Comparison of ENCODE assay signal across 8 mouse cellular contexts in genomic region chr4:141793282-141794151, GRCm38 (mm10). TPM values are rescaled to one million over a fixed set of nuclear protein-coding genes. Genes with fewer than 3 reads are reported as not detected.
DNase-seq lines count a peak whose midpoint lies in the region; ATAC-seq lines count a peak whose summit lies in the region.

TSS of gene Casp9 (plus strand) at chr4:141793612.

- DNase-seq in T-cell, adult 2 months (ENCODE audit: low spot score) = peak; percentile 94
- DNase-seq in cerebellum, postnatal 36 days = peak; percentile 96
- DNase-seq in gastrocnemius, adult 18-20 months (ENCODE audit: low spot score) = peak; percentile 99
- peak; percentile 94 to 95 for DNase-seq in left cerebral cortex, adult 18-20 months (ENCODE audit: low spot score in 2 of 2)
- peak; percentile 96 for DNase-seq in right cerebral cortex, adult 18-20 months
- peak; percentile 92 for DNase-seq in urinary bladder, postnatal 10 days (ENCODE audit: low spot score)

- H3K4me3 ChIP-seq in hindbrain, embryonic 16.5 days (ENCODE audit: low read length) = peak within 1 kb of the TSS; percentile 77
- peak within 1 kb of the TSS; percentile 78 for H3K4me3 ChIP-seq in macrophage (ENCODE audit: inconsistent target)

- peak within 1 kb of the TSS; percentile 96 for H3K27ac ChIP-seq in hindbrain, embryonic 16.5 days (ENCODE audit: low read depth, low read length)
- H3K27ac ChIP-seq in macrophage = peak within 1 kb of the TSS; percentile 90

- no peaks in the 10 kb centered on the region for H3K27me3 ChIP-seq in hindbrain, embryonic 16.5 days (replicated peaks; ENCODE audit: control insufficient read depth, insufficient read depth, low read length)

- H3K4me2 ChIP-seq in hindbrain, embryonic 16.5 days (ENCODE audit: low read length) = peak within 1 kb of the TSS; percentile 67

- ATAC-seq in hindbrain, embryonic 16.5 days = peak; percentile 70

- peaks cover 11% of the 10 kb centered on the region for H3K4me1 ChIP-seq in hindbrain, embryonic 16.5 days (ENCODE audit: control insufficient read depth, insufficient read depth, low read depth, low read length)

- H3K36me3 ChIP-seq in hindbrain, embryonic 16.5 days (ENCODE audit: control insufficient read depth, insufficient read depth, low read length) = peaks cover 6% of the 10 kb centered on the region; the same call in 1 of the 2 replicates
- H3K36me3 ChIP-seq in macrophage (ENCODE audit: inconsistent target) = peaks cover 20% of the 10 kb centered on the region

- under 1% methylated on average over 67 of the region's 80 CpGs for whole genome bisulfite sequencing in hindbrain, embryonic 16.5 days
- WGBS in macrophage (ENCODE audit: missing documents) = 0% methylated on average over 54 of the region's 80 CpGs

- H3K9me3 ChIP-seq in hindbrain, embryonic 16.5 days (ENCODE audit: control insufficient read depth, low read length) = no peaks in the 10 kb centered on the region

- H3K9ac ChIP-seq in hindbrain, embryonic 16.5 days (ENCODE audit: low read depth, low read length) = peak within 1 kb of the TSS; percentile 82

- peaks cover 51% of the 10 kb centered on the region for H3K79me2 ChIP-seq in macrophage (ENCODE audit: inconsistent target)

RNA-seq across cellular contexts. Expression of gene Casp9, which starts in this region (rescaled TPM):
- total RNA-seq in gastrocnemius, adult 18-20 months (2021) = 1 to 10 TPM; 2.4 TPM
- polyA plus RNA-seq in hindbrain, embryonic 16.5 days (2015; fragmentation: Nextera tagmentation; extraction: Ambion mirVana) = 22.2 and 23.5 TPM in 2 replicates
- 10 to 100 TPM; 26.4 to 28.5 TPM for total RNA-seq in left cerebral cortex, adult 18-20 months (2021)
- total RNA-seq in macrophage (2018; cell fraction: chromatin; rRNA removed) = 10 to 100 TPM in 17 of 26 experiments, 1 to 10 TPM in 9; 4.6 to 51.4 (median 18.5) TPM
- total RNA-seq in macrophage (2018; cell fraction: cytosol; rRNA removed) = 10 to 100 TPM; 13.7 to 45.3 (median 35.2) TPM
- total RNA-seq in macrophage (2018; cell fraction: nucleus; rRNA removed) = 10 to 100 TPM; 10.6 to 49.3 (median 25.2) TPM
- 16.4 to 31.0 TPM (median 27.3 TPM) in 3 replicates for polyA plus RNA-seq in macrophage (2018)

Comparison
In these comparisons a context has a peak if more than half of its experiments do, and no peak if none do; other contexts are left out.
1. Peak in every context shown above with its lines: DNase-seq, ATAC-seq, H3K4me3 ChIP-seq and H3K27ac ChIP-seq.
2. RNA of gene Casp9 (total RNA-seq): 26.4 to 28.5 TPM in left cerebral cortex, adult 18-20 months; 2.4 TPM in gastrocnemius, adult 18-20 months; every median in the first group is over 4 times any median in the second.